Mouse (Mus musculus) macrophage (primary cell): ENCODE data around the gene Azin2. TPM values are rescaled to one million over a fixed set of nuclear protein-coding genes. Genes with fewer than 3 reads are reported as not detected.

ENCODE experiments used
- H3K27ac ChIP-seq: fragments of 350-480 bp; formaldehyde crosslinking; 2 replicates; pipeline ENCODE4 v1.9.0; 2021
- H3K36me3 ChIP-seq: fragments of 350-480 bp; formaldehyde crosslinking; 2 replicates; pipeline ENCODE4 v1.9.0; 2021; ENCODE audit errors: inconsistent target
- H3K4me3 ChIP-seq: fragments of 350-480 bp; formaldehyde crosslinking; 2 replicates; pipeline ENCODE4 v1.9.0; 2021; ENCODE audit errors: inconsistent target
- H3K79me2 ChIP-seq: fragments of 350-480 bp; formaldehyde crosslinking; 2 replicates; pipeline ENCODE4 v1.9.0; 2021; ENCODE audit errors: inconsistent target
- WGBS: methylation state at CpG from one replicate; pipeline ENCODE4 v1.1.7; 2026; ENCODE audit warnings: inconsistent platforms; ENCODE audit not compliant: missing documents; 5-methylcytosine and 5-hydroxymethylcytosine counted together
- polyA plus RNA-seq: library from polyadenylated mRNA; stranded (reverse); fragments of 250-400 nt; gene quantifications from 3 replicates; pipeline ENCODE4 v1.2.4, GENCODE M21; 2018; ENCODE audit warnings: inconsistent platforms

Gene Azin2
- polyA plus RNA-seq, 1 experiment from 2014 or later, result 1.1 TPM

DNA sequence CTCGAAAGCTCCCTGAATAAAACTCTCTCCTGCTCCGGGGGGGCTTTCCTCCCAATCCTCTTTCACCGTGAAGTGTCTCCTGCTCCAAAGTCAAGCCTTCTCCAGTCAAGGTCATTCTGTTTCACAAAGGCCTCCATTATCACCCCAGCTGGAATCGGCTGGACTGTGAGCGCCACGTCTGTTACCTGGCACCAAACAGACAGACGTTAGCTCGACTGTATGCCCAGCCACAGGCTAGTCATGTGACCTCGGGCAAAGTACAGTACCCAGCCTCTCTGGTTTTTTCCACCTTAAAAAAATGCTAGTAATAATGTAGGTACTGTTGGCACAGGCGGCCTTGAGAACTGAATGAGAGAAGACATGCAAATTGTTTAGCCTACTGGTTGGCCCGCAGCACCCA is 27.4 kb upstream of the Azin2 start:
- H3K4me3 ChIP-seq, result no peak overlapping the region
- no peaks in the 10 kb centered on the region for H3K36me3 ChIP-seq
- whole genome bisulfite sequencing, result 78% methylated on average over 11 of the region's 11 CpGs
- peaks cover 16% of the 10 kb centered on the region for H3K79me2 ChIP-seq
- H3K27ac ChIP-seq, result no peak overlapping the region

- Histone ChIP-seq H3K36me3 (no peaks in the 10 kb centered on the region), H3K27ac (no peak overlapping the region), H3K4me3 (no peak overlapping the region), H3K79me2 (peaks cover 8% of the 10 kb centered on the region)
- 98% methylated on average over 3 of the region's 3 CpGs for WGBS
Measured at GRCm38 (mm10) chr4:128988911-128989310, 26.7 kb upstream of the Azin2 start.

GRCm38 (mm10) chr4:128984600-128984999 is 22.4 kb upstream of the Azin2 start:
- WGBS, result 75% methylated on average over 3 of the region's 3 CpGs
- Histone ChIP-seq H3K27ac (peak overlapping the region; percentile 77; the same call in 1 of the 2 replicates), H3K36me3 (no peaks in the 10 kb centered on the region), H3K79me2 (no peaks in the 10 kb centered on the region), H3K4me3 (no peak overlapping the region)

- 15% methylated on average over 2 of the region's 2 CpGs for WGBS
- Histone ChIP-seq H3K79me2 (no peaks in the 10 kb centered on the region), H3K36me3 (no peaks in the 10 kb centered on the region), H3K27ac (peak overlapping the region; percentile 77), H3K4me3 (no peak overlapping the region)
Measured at GRCm38 (mm10) chr4:128983656-128984055, 21.4 kb upstream of the Azin2 start.

DNA sequence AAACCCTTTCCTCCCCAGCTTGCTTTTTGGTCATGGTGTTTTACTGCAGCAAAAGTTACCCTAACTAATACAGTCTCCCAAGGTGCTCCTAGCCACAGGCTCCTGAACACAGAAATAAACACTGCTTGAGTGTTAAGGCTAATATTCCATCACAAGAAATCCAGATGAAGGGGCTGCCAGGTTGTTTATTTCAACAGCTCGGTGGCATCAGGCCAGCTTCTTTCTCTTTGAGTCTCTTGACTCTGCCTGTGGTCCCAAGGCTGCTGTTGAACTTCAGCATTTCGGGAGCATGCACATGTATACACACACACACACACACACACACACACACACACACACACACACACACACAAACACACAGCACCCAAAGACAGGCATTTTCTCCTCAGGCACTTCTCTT is 20.9 kb upstream of the Azin2 start:
- H3K27ac ChIP-seq, result peak overlapping the region; percentile 77
- no peak overlapping the region for H3K4me3 ChIP-seq
- no peaks in the 10 kb centered on the region for H3K79me2 ChIP-seq
- WGBS, result 19% methylated on average over 2 of the region's 2 CpGs
- H3K36me3 ChIP-seq, result no peaks in the 10 kb centered on the region

GRCm38 (mm10) chr4:128981833-128982180 is 19.6 kb upstream of the Azin2 start:
- WGBS, result 36% methylated on average over 11 of the region's 11 CpGs
- no peaks in the 10 kb centered on the region for H3K79me2 ChIP-seq
- no peaks in the 10 kb centered on the region for H3K36me3 ChIP-seq
- H3K4me3 ChIP-seq, result no peak overlapping the region
- H3K27ac ChIP-seq, result peak overlapping the region; percentile 86

DNA sequence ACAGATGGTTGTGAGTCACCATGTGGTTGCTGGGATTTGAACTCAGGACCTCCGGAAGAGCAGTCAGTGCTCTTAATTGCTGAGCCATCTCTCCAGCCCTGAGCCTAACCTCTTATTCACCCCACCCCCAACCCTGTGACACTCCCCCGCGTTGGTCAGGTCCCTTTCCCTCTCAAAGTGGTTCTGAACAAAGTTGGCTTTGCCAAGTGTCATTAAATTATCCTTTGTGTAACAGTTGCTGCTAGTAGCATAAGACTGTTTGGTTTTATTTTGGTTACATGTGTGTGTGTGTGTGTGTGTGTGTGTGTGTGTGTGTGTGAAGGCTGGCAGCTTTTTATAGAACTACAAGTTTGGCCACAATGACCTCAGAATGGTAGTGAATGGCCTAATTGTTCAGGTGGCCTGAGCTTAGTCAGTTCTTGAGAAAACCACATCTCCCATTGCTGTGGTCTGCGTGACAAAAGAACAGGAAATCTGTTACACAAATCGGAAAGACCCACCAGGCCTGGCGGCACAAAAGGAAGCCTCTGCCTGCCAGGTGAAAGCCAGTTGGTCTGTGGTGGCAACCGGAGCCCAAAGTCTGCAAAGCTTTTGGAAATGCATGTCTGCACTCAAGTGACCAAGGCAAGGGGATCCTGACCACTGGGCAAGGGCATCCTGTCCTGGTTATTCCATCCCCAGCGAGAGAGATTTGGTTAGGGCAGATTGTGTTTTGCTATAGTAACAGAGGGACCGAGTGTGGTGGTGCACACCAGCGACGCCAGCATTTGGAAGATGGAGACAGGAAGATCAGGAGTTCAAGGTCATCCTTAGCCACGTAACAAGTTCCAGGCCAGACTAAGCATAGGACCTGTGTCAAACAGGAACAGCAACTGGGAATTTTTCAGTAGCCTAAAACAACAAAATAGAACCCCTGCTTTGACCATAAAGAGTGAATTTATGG is 18.9 kb upstream of the Azin2 start:
- no peaks in the 10 kb centered on the region for H3K36me3 ChIP-seq
- no peaks in the 10 kb centered on the region for H3K79me2 ChIP-seq
- H3K4me3 ChIP-seq, result no peak overlapping the region
- peak overlapping the region; percentile 86 for H3K27ac ChIP-seq
- WGBS, result 11% methylated on average over 12 of the region's 12 CpGs

- Histone ChIP-seq H3K79me2 (no peaks in the 10 kb centered on the region), H3K27ac (no peak overlapping the region), H3K36me3 (no peaks in the 10 kb centered on the region), H3K4me3 (no peak overlapping the region)
- WGBS, result 80% methylated on average over 1 of the region's 1 CpGs
Measured at GRCm38 (mm10) chr4:128978634-128979033, 16.4 kb upstream of the Azin2 start.

GRCm38 (mm10) chr4:128977217-128977616 is 15.0 kb upstream of the Azin2 start:
- H3K79me2 ChIP-seq, result no peaks in the 10 kb centered on the region
- H3K4me3 ChIP-seq, result no peak overlapping the region
- H3K36me3 ChIP-seq, result no peaks in the 10 kb centered on the region
- 92% methylated on average over 3 of the region's 3 CpGs for WGBS
- no peak overlapping the region for H3K27ac ChIP-seq

GRCm38 (mm10) chr4:128976577-128976976 is 14.3 kb upstream of the Azin2 start:
- WGBS, result 60% methylated on average over 4 of the region's 4 CpGs
- Histone ChIP-seq H3K27ac (no peak overlapping the region), H3K79me2 (no peaks in the 10 kb centered on the region), H3K36me3 (no peaks in the 10 kb centered on the region), H3K4me3 (no peak overlapping the region)

DNA sequence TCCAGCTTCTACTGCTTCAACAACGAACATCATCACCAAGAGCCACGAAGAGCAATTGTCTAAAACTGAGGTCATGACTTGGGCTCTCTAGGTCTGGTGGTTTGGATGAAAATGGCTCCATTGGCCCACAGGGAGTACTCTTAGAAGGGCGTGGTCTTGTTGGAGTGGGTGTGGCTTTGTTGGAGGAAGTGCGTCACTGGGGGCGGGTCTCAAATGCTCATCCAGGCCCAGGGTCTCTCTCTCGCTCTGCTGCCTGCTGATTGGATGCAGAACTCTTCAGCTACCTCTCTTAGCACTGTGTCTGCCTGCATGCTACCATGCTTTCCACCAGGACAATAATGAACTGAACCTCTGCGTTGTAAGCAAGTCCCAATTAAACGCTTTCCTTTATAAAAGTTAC is 12.4 kb upstream of the Azin2 start:
- Histone ChIP-seq H3K79me2 (no peaks in the 10 kb centered on the region), H3K36me3 (no peaks in the 10 kb centered on the region), H3K27ac (no peak overlapping the region), H3K4me3 (no peak overlapping the region)
- WGBS, result 92% methylated on average over 8 of the region's 8 CpGs

- Histone ChIP-seq H3K36me3 (no peaks in the 10 kb centered on the region), H3K4me3 (no peak overlapping the region), H3K27ac (no peak overlapping the region), H3K79me2 (no peaks in the 10 kb centered on the region)
- 36% methylated on average over 14 of the region's 14 CpGs for WGBS
Measured at GRCm38 (mm10) chr4:128971065-128971694, 8.9 kb upstream of the Azin2 start.

- Histone ChIP-seq H3K36me3 (no peaks in the 10 kb centered on the region), H3K4me3 (no peak overlapping the region), H3K27ac (no peak overlapping the region), H3K79me2 (no peaks in the 10 kb centered on the region)
- WGBS, result 92% methylated on average over 6 of the region's 8 CpGs
Measured at GRCm38 (mm10) chr4:128970417-128970807, 8.2 kb upstream of the Azin2 start.

DNA sequence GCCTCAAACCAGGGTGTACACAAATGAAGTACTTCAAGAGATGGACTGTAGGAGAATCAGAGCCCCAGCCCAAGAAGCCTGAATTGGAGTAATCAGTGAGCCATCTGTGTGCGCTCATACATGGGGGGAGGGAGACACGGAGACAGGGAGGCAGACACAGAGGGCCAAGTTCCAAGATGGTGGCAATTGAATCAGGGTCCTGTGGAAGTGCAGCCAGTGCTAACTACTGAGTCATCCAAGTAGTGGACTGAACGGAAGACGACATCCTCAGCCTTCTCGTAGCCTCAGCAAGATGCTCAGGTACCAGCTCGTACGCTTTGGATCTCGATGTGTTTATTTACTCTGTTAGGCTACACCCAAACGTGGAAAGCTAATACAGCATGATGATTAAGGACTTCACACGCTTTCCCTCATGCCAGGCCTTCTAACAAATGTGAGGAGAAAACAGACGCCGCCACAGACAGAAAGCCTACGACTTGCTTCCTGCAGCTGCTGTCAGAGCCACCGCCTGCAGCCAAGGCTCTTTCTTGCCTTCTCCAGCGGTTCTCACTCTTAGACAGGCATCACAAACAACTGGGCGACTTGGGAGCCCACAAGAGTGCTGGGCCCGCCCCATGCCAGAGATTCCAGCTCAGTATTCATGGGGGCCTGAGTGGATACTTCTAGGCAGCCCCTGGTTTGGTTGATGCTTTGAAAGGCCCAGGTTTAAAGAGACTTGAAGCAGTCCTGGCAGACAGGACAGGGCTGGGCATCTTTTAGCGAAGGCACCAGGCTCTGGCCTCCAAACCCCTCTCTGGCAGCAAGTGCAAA is 7.6 kb upstream of the Azin2 start:
- Histone ChIP-seq H3K27ac (no peak overlapping the region), H3K4me3 (no peak overlapping the region), H3K36me3 (no peaks in the 10 kb centered on the region), H3K79me2 (no peaks in the 10 kb centered on the region)
- 84% methylated on average over 18 of the region's 18 CpGs for WGBS

DNA sequence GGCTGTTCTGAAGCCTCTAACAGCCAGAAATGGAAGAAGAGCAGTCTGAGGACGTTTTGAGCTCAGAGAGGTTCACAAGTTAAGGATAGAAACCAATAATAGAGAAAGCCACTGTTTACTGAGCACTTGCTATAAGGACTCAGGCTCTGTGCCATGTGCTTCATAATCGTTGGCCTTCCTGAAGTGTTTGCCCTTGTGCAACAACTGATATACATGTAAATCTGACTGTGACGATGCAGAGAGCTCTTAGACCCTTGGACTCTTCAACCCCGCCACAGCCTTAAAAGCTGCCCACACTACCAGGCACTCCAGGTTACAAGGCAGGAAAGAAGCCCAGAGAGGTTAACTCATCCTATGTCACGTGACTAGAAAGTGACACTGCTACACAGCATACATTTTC is 6.8 kb upstream of the Azin2 start:
- 75% methylated on average over 5 of the region's 5 CpGs for WGBS
- Histone ChIP-seq H3K27ac (no peak overlapping the region), H3K36me3 (no peaks in the 10 kb centered on the region), H3K79me2 (no peaks in the 10 kb centered on the region), H3K4me3 (no peak overlapping the region)
